Mouse (Mus musculus): ENCODE data around the gene Krtap29-1. TPM values are rescaled to one million over a fixed set of nuclear protein-coding genes. Genes with fewer than 3 reads are reported as not detected.

Krtap29-1 gene
- not detected for total RNA-seq (2021)
- long read RNA-seq, experiment 1, partial matches to known transcripts = 0 of 1 reads
- long read RNA-seq, experiment 1, other reads (novel, unspliced or antisense) = 0 of 1 reads
- long read RNA-seq, experiment 2 = 0 reads

DNA sequence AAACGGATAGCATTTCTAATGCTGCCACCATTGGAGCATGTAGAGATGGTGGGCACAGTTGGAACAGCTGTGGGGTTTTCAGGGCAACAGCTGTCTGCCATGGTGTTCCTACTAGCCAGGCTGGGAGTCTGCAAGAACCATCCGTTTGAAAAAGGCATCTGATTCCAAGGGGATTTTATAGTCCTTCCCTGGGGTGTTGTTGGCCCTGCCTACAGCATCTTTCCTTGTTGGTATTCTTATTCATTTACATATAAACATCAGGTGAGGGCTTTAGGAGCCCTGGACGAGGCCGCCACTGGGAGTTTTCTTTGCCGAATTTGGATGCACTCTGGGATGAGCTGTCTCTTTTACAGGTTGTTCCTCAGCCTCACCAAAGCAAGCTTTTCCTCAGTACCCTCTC, at the start of gene Krtap29-1:
Krtap29-1 (minus strand) TSS at position 101 of the 400 bp plus-strand sequence.
- DNase-seq (ENCODE audit: low spot score in 2 of 2) = no peak

DNA sequence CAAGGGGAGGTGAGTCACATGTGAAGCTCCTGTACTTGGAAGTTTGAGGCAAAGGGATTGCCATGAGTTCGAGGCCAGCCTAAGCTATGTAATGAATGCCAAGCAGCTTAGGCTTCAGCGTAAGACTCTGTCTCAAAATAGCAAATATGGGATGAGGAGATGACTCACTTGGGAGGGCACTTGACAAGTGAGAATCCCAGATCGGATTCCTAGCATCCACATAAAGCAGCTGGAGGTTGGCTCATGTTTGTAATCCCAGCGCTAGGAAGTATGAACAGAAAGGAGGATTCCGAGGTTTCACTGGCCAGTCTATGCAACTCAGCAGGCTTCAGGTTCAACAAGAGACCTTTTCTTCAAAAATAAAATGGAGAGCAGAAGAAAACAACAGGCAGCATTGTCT, 42.6 kb upstream of the Krtap29-1 start:
- no peak for DNase-seq (ENCODE audit: low spot score in 2 of 2)

DNA sequence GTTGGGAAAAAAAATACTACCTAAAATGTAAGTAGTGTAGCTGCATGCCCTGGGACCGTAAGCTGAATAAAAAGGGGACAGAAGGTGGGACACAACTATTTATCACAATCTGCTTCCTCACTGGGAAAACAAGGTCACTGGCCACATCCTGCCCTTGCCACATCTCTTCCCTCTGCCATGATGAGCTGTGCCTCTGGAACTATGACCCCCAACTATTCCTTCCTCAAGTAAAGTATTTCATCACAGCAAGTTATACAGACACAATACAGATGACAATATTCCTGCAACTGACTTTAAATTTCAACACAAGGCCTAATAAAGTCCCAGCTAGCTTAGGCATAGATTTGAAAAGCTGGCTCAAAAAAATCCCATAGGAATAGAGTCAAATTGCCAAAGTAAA, 40.6 kb upstream of the Krtap29-1 start:
- no peak for DNase-seq (ENCODE audit: low spot score in 2 of 2)

DNA sequence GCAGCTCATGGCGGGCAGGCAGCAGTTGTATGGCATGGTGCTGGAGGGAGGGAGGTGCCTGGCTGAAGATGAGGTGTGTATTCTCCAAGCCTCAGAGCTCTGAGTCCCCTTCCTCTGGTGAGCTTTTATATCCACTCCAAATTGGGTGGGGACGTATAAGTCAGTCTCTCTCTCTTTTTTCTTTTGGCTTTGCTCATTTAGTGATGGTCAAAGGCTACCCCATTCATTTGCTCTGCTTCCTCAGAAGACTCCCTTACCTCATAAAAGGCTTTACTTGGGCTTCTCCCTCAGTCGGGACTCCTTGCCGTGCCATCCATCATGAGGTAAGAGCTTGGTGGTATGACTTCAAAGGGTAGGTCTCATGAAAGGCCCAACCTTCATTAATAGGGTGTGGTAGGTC, 37.3 kb upstream of the Krtap29-1 start, which contains the start of gene Krt33a:
Krt33a (minus strand) TSS at position 101 of the 400 bp plus-strand sequence.
- DNase-seq (ENCODE audit: low spot score in 2 of 2) = no peak

DNA sequence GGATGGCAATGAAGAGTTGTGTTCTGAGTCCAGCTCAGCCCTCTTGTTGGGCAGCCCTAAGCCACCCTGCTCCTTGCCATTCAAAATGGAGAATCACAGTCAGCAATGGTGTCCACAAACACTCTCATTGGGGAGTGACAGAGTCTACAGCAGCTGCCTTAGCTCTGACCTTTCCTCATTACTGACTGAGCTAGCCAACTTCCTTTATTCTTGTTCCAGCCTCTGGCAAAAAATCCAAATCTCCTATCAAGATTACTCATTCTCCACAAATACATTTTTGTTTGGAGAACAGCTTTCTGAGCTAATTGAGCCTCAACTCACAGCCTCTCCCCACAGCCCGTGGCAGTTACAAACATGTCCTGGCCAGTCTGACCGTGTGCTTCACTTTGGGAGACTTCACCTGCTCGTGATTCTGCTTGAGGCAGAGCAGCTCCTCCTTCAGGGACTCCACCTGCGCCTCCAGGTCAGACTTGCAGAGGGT, 34.9 kb upstream of the Krtap29-1 start:
- DNase-seq (ENCODE audit: low spot score in 2 of 2) = no peak

- no peak for DNase-seq (ENCODE audit: low spot score in 2 of 2)
Measured at GRCm38 (mm10) chr11:100010682-100011081, 31.8 kb upstream of the Krtap29-1 start.

GRCm38 (mm10) chr11:100008336-100008735, 29.5 kb upstream of the Krtap29-1 start:
- DNase-seq (ENCODE audit: low spot score in 2 of 2) = no peak

GRCm38 (mm10) chr11:100006624-100007023, 27.8 kb upstream of the Krtap29-1 start:
- no peak for DNase-seq (ENCODE audit: low spot score in 2 of 2)

- DNase-seq (ENCODE audit: low spot score in 2 of 2) = no peak
Measured at GRCm38 (mm10) chr11:100005905-100006304, 27.1 kb upstream of the Krtap29-1 start.

DNA sequence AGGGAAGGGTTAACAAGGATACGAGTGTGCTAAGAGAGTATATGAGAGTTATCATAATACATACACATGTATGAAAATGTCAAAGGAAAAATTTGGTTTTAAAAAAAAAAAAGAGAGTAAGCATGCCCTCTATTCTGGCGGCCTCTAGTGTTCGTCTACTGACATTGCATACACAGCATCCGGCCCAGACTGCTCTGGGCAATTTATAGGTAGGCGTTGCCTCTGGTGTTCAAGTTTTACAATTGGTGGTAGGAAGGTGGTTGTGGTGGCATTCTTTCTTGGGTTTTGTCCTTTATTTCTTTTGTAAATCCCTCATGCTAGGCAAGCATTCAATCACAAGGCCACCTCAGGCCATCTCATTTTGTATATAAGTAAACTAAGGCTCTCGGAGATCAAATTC, 26.0 kb upstream of the Krtap29-1 start:
- peak in 1 of 2 experiments; percentile 37 for DNase-seq (ENCODE audit: low spot score in 2 of 2)

DNA sequence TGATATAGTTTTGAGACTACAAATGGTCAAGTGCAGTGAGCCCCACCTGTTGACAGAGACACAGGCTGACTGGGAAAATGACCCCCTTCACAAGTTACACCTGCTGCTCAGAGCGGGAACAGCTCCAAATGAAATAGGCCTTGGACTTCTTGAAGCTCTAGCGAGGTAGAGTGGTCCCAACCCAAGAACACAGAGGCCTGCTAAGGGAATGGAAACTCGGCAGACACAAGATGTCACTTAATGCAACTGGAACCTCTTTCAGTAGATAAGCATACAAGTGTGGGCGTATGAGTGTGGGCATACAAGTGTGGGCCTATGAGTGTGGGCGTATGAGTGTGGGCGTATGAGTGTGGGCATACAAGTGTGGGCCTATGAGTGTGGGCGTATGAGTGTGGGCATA, 20.2 kb upstream of the Krtap29-1 start:
- DNase-seq (ENCODE audit: low spot score in 2 of 2) = no peak

GRCm38 (mm10) chr11:99994384-99994661, 15.5 kb upstream of the Krtap29-1 start:
- no peak for DNase-seq (ENCODE audit: low spot score in 2 of 2)

DNA sequence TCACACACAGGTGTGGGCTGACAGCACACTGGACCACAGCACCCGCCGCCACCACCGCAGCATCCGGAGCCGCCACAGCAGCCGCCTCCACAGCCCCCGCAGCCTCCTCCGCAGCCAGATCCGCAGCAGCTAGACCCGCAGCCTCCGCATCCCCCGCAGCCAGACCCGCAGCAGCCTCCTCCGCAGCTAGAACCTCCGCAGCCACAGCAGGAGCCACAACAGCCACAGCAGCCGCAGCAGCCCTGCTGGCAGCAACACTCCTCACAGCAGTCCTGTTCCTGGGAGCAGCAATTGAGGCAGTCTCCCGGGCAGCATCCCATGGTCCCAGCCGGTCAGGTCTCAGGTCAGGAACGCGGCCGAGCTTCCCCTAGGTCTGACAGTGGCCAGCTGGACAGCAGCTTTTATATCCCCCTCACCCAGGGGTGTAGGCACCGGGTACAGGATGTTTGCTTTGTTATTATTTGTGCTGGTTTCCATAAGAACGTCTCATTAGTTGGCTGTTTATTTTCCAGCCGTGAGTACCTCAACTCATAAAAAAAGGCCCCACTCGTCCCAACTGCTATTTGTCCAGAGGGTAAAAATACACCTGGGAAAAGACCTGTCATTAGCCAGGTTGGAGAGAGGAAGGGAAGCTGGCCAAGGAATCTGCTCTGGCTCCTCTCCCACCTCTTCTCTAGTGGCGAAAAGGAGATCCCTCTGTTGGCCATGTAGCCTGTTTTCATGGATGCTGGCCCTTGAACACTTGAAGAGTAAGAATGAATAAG, 14.9 kb upstream of the Krtap29-1 start, which contains the start of gene Krtap17-1:
Krtap17-1 (minus strand) TSS at position 375 of the 764 bp plus-strand sequence.
- no peak for DNase-seq (ENCODE audit: low spot score in 2 of 2)

DNA sequence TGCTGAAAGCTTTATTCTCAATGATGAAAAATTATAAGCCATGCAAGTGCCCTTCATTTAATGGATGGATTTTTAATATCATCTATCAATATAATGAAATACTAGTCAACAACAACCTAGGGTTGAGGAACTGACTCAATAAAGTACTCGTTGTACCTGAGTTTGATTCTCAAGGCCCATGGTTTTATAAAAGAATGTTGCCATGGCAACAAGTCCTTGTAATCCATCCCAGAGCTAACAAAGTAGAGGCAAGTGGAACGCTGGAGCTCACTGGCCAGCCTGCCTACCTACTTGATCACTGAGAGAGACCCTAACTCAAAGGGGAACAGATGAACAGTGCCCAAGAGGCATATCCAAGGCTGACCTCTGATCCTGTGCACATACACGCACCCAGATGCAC, 11.7 kb upstream of the Krtap29-1 start:
- no peak for DNase-seq (ENCODE audit: low spot score in 2 of 2)

DNA sequence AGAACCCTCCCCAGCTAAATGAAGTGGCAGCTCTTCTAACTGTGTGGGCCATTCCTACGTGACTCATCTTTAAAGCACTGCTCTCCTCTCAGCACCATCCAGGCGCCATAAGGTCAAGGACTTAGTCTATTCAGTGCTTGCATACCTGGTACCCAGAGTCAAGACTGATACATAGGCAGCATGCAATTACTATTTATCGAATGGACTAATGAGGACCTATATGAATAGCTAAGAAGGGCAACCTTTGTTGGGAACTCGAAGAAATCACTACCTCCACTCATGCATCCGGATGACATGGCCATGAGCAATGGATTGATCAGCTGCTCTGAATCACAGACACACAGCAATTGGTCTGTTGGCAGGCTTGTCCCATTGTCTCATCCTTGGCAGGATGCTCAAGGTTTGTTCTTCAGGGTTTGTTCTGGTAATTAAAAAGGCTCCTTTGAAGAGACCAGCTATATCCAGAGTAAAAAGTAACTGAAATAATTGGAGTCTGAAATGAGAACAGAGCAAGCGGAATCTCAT, 11.1 kb upstream of the Krtap29-1 start:
- DNase-seq (ENCODE audit: low spot score in 2 of 2) = no peak

DNA sequence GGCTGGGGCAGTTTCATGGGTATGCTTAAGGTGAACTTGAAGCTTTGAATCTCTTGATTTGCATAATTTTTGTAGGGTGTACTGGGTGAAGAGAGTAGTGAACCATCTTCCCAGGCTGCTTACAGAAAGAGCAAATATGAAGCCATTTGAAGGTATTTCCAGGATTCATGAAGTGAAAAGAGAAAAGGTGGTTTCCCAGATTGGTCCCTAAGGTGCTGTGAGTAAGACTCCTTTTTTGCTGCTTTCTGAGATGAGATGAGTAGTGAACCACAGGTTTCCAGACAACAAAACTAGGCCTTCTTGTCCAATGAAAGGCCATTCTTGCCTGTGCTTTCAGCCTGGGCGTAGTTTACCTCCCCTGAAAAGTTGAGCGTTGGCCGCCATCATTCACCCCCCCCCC, 9.7 kb upstream of the Krtap29-1 start:
- no peak for DNase-seq (ENCODE audit: low spot score in 2 of 2)

DNA sequence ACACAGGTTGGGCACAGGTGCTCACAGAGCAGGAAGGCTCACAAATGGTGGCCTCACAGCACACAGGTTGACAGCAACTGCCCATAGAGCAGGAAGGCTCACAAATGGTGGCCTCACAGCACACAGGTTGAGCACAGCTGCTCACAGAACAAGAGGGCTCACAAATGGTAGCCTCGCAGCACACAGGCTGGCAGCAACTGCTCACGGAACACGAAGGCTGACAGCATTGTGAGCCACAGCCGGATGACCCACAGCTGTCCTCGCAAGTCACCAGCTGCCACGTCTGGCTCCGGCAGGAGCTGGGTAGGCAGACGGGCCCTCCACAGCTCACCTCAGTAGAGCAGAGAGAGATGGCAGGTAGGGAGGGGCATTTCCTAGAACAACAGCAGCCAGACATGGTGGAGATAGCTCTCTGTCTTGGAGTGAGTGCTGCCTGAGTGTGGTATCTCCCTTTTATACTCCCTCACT, 7.4 kb upstream of the Krtap29-1 start, which contains the start of gene Krtap16-1:
Krtap16-1 (minus strand) TSS at position 418 of the 468 bp plus-strand sequence.
- DNase-seq (ENCODE audit: low spot score in 2 of 2) = no peak

- DNase-seq (ENCODE audit: low spot score in 2 of 2) = peak in 1 of 2 experiments; percentile 36
Measured at GRCm38 (mm10) chr11:99985291-99986092, 6.6 kb upstream of the Krtap29-1 start.

DNA sequence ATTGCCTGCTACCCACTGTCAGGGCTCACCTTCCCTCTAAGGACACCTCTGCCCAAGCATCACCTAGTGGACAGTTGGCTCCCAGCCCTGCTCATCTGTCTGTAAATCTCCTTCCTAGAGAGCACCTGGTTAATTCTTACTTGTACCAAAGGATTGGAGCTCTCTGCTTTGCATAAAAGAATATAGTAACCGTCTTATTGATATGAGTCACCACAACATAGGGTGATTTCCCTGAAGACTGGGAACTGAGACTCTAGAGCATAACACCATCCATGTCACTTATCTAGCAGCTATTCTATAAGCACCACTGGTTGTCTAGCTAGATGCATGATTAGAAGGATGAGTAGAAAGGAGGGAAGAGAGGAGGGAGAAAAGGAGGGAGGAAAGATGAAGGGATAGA, 4.6 kb upstream of the Krtap29-1 start:
- no peak for DNase-seq (ENCODE audit: low spot score in 2 of 2)

DNA sequence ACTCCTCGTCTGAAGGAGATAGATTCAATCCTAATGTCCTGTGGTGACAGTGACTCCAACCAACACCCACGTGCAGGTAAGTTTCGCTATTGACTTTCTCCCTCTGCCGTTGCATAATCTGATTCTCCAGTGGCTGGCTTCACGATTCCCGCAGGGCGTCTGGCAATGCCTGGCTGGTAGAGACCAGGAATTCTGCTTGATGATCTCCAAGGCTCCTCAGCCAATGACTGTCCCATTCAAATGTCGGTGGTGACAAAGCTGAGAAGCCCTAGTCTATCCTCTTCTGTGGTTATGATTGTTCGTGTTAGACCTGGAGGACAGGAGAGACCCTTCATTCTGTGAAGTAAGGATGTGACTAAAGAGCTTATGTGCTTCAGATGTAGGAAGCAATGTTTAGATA, 3.9 kb upstream of the Krtap29-1 start:
- DNase-seq (ENCODE audit: low spot score in 2 of 2) = no peak

GRCm38 (mm10) chr11:99965961-99966360, 12.9 kb downstream of the Krtap29-1 start:
- DNase-seq (ENCODE audit: low spot score in 2 of 2) = no peak

DNA sequence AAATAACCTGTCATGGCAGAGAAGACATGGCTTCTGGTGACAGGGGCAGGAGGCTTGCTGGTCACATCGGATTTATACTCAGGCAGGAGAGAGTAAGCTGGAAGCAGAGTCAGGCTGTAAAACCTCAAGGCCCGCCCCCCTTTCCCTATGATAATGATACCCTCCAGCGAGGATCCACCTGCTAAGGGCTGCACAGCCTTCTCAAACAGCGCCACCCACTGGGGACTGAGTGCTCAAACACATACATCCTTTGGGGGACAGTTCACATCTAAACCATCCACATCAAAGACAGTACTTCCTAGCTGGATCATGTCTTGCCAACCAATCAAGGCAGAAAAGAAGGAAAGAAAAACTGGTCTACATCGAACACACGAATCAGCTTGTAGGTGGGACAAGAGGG, 14.6 kb downstream of the Krtap29-1 start:
- DNase-seq (ENCODE audit: low spot score in 2 of 2) = no peak
